Mouse (Mus musculus): Measurements from ENCODE around the gene Mgat4b.

DNA sequence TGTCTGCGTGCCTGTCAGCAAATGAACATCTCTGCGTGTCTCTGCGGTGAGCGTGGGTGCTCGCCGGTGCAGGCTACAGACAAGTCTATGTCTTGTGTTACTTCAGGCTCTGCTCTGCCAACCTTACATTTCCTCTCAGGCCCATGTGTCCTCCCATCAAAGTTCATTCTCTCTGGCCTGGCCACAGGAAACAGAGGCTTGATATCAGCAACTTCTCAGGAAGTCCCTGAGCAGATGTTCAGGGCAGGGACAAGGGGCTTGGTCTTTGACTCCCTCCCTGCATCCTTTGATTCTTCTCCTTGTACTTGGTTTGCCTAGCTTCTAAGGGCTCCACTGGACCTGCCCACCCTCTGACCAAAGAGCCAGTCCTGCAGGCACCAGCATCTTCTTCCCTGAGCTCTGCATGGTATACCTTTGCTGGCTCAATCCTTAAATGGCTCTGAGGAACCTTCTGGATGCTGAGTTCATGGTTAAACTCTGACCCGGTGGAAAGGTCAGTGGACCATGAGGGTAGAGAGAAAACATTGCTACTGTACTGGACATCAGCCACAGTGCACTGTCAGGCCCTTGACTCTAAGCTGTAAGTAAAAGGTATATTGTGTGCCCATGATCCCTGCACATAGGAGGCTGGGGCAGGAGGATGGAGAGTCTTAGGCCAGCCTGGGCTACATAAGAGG is 29.7 kb downstream of the Mgat4b start:
- TF ChIP-seq EP300 (IDR thresholded peaks at IDR 0.05; ENCODE audit: insufficient read depth, low read depth, low read length) (0 out of 2 replicates have a peak, but pooled peaks have one; percentile 52), CTCF (IDR thresholded peaks at IDR 0.05) (no peak), POLR2A (IDR thresholded peaks at IDR 0.05; ENCODE audit: insufficient read depth, low read depth, low read length) (no peak)

All from heart, adult 2 months (tissue).